Comparison of ENCODE assay signal across 8 mouse cellular contexts in genomic region chr19:60789452-60789851, GRCm38 (mm10). TPM values are rescaled to one million over a fixed set of nuclear protein-coding genes. Genes with fewer than 3 reads are reported as not detected.
A peak's percentile ranks its signal among the peaks of the same experiment; 100 is the strongest.
DNase-seq lines count a peak whose midpoint lies in the region; ATAC-seq and TF ChIP-seq lines count a peak whose summit lies in the region.

No protein-coding gene starts in this region.

- TF ChIP-seq CTCF in ES-Bruce4 (IDR thresholded peaks at IDR 0.05; ENCODE audit: low read depth, low read length), result no peak
- TF ChIP-seq CTCF in forebrain, postnatal 0 days (IDR thresholded peaks at IDR 0.05; ENCODE audit: low read depth), result no peak

- H3K36me3 ChIP-seq in heart, embryonic 13.5 days, result no peaks in the 10 kb centered on the region
- H3K36me3 ChIP-seq in ES-Bruce4 (ENCODE audit: control insufficient read depth, insufficient read depth, low read length, poor library complexity, severe bottlenecking) (peaks cover 22% of the 10 kb centered on the region), macrophage (ENCODE audit: inconsistent target) (no peaks in the 10 kb centered on the region)
- no peaks in the 10 kb centered on the region for H3K36me3 ChIP-seq in forebrain, postnatal 0 days (ENCODE audit: insufficient read depth)

- H3K9ac ChIP-seq in heart, embryonic 13.5 days, result peak overlapping the region; percentile 100
- peak overlapping the region; percentile 96 for H3K9ac ChIP-seq in ES-Bruce4 (ENCODE audit: low read depth, poor library complexity, severe bottlenecking)
- H3K9ac ChIP-seq in forebrain, postnatal 0 days, result peak overlapping the region; percentile 99

- intact Hi-C loops in heart, postnatal 14 days (cut with DNase I), result no loop called here

- peak overlapping the region; percentile 98 for H3K27ac ChIP-seq in heart, embryonic 13.5 days (replicated peaks)
- H3K27ac ChIP-seq in ES-Bruce4 (ENCODE audit: insufficient read depth, low read length), result peak overlapping the region; percentile 12; the same call in 1 of the 2 replicates
- H3K27ac ChIP-seq in forebrain, postnatal 0 days (ENCODE audit: low read depth, low read length), result peak overlapping the region; percentile 98
- H3K27ac ChIP-seq in macrophage, result peak overlapping the region; percentile 76

- TF ChIP-seq EP300 in ES-Bruce4 (IDR thresholded peaks at IDR 0.05; ENCODE audit: insufficient read depth, low read depth, low read length), result no peak

- peaks cover 56% of the 10 kb centered on the region for H3K79me2 ChIP-seq in macrophage (ENCODE audit: inconsistent target)

- no peak for DNase-seq in heart, postnatal 14 days
- no peak for DNase-seq in forebrain, postnatal 0 days
- no peak for DNase-seq in cerebellum, adult 11-12 months
- DNase-seq in cerebellum, postnatal 10 days, result no peak
- no peak for DNase-seq in adrenal gland, postnatal 10 days

- H3K27me3 ChIP-seq in heart, embryonic 13.5 days (replicated peaks), result no peaks in the 10 kb centered on the region
- H3K27me3 ChIP-seq in ES-Bruce4 (ENCODE audit: control insufficient read depth, insufficient read depth, low read length, poor library complexity, severe bottlenecking), result no peaks in the 10 kb centered on the region
- no peaks in the 10 kb centered on the region for H3K27me3 ChIP-seq in forebrain, postnatal 0 days (ENCODE audit: insufficient read depth, low read length)

- no peak for ATAC-seq in heart, embryonic 13.5 days (ENCODE audit: extremely low read depth, insufficient number of reproducible peaks, low FRiP score, low TSS enrichment)
- ATAC-seq in forebrain, postnatal 0 days, result no peak

- peaks cover 39% of the 10 kb centered on the region for H3K4me1 ChIP-seq in heart, embryonic 13.5 days
- H3K4me1 ChIP-seq in ES-Bruce4 (ENCODE audit: control insufficient read depth, insufficient read depth, low read length), result no peaks in the 10 kb centered on the region
- H3K4me1 ChIP-seq in forebrain, postnatal 0 days (ENCODE audit: insufficient read depth), result peaks cover 20% of the 10 kb centered on the region

- no peak for TF ChIP-seq POLR2A in ES-Bruce4 (IDR thresholded peaks at IDR 0.05; ENCODE audit: insufficient read depth, low read length)

- WGBS in heart, embryonic 13.5 days, result 1% methylated on average over 7 of the region's 7 CpGs
- 2% methylated on average over 7 of the region's 7 CpGs for WGBS in forebrain, postnatal 0 days
- 1% methylated on average over 7 of the region's 7 CpGs for WGBS in macrophage (ENCODE audit: missing documents)

- H3K4me2 ChIP-seq in heart, embryonic 13.5 days, result peak overlapping the region; percentile 70
- H3K4me2 ChIP-seq in forebrain, postnatal 0 days (ENCODE audit: low read depth), result peak overlapping the region; percentile 74

- H3K9me3 ChIP-seq in heart, embryonic 13.5 days, result no peaks in the 10 kb centered on the region
- no peaks in the 10 kb centered on the region for H3K9me3 ChIP-seq in ES-Bruce4 (replicated peaks; ENCODE audit: control insufficient read depth, insufficient read depth, low read length, poor library complexity, severe bottlenecking)
- H3K9me3 ChIP-seq in forebrain, postnatal 0 days (ENCODE audit: low read length), result no peaks in the 10 kb centered on the region

- peak overlapping the region; percentile 100 for H3K4me3 ChIP-seq in heart, embryonic 13.5 days
- H3K4me3 ChIP-seq in ES-Bruce4 (ENCODE audit: low read depth, low read length), result peak overlapping the region; percentile 97
- H3K4me3 ChIP-seq in forebrain, postnatal 0 days (ENCODE audit: low read depth, low read length), result peak overlapping the region; percentile 66
- H3K4me3 ChIP-seq in macrophage (ENCODE audit: inconsistent target), result peak overlapping the region; percentile 91

RNA-seq across cellular contexts. Expression of gene Eif3a, which starts 1.0 kb away (rescaled TPM):
- 105 and 112 TPM in 2 replicates for polyA plus RNA-seq in heart, embryonic 13.5 days (2015; fragmentation: Nextera tagmentation; extraction: Ambion mirVana)
- 100 to 1,000 TPM; 103 to 108 TPM for total RNA-seq in heart, postnatal 14 days (2021)
- 435 and 454 TPM in 2 replicates for polyA plus RNA-seq in ES-Bruce4 (2011; ENCODE audit: insufficient read depth, insufficient read length, low read depth, missing spikeins)
- 89.6 and 113 TPM in 2 replicates for total RNA-seq in forebrain, postnatal 0 days (2014; rRNA removed)
- polyA plus RNA-seq in forebrain, postnatal 0 days (2015; fragmentation: Nextera tagmentation; extraction: Ambion mirVana), result 66.0 and 91.9 TPM in 2 replicates
- 100 to 1,000 TPM; 237 to 601 (median 395) TPM for total RNA-seq in macrophage (2018; cell fraction: chromatin; rRNA removed)
- 100 to 1,000 TPM; 124 to 245 (median 178) TPM for total RNA-seq in macrophage (2018; cell fraction: cytosol; rRNA removed)
- total RNA-seq in macrophage (2018; cell fraction: nucleus; rRNA removed), result 100 to 1,000 TPM; 253 to 531 (median 300) TPM
- polyA plus RNA-seq in macrophage (2018), result 151 to 321 TPM (median 247 TPM) in 3 replicates
- total RNA-seq in adrenal gland, postnatal 10 days (2021), result 100 to 1,000 TPM; 144 to 147 TPM

RNA-seq across cellular contexts. Expression of gene Fam45a, which starts 21.9 kb away (rescaled TPM):
- polyA plus RNA-seq in heart, embryonic 13.5 days (2015; fragmentation: Nextera tagmentation; extraction: Ambion mirVana), result 21.3 and 22.7 TPM in 2 replicates
- 10 to 100 TPM; 15.4 to 16.9 TPM for total RNA-seq in heart, postnatal 14 days (2021)
- polyA plus RNA-seq in ES-Bruce4 (2011; ENCODE audit: insufficient read depth, insufficient read length, low read depth, missing spikeins) (32.3 and 37.6 TPM in 2 replicates), macrophage (2018) (32.6 to 59.1 TPM (median 48.3 TPM) in 3 replicates)
- 39.6 and 43.4 TPM in 2 replicates for total RNA-seq in forebrain, postnatal 0 days (2014; rRNA removed)
- polyA plus RNA-seq in forebrain, postnatal 0 days (2015; fragmentation: Nextera tagmentation; extraction: Ambion mirVana), result 45.6 and 46.4 TPM in 2 replicates
- 10 to 100 TPM in 24 of 26 experiments, 1 to 10 TPM in 2; 5.5 to 73.2 (median 44.0) TPM for total RNA-seq in macrophage (2018; cell fraction: chromatin; rRNA removed)
- 10 to 100 TPM; 20.2 to 35.7 (median 30.4) TPM for total RNA-seq in macrophage (2018; cell fraction: cytosol; rRNA removed)
- total RNA-seq in macrophage (2018; cell fraction: nucleus; rRNA removed), result 10 to 100 TPM in 25 of 26 experiments, 1 to 10 TPM in 1; 8.7 to 73.1 (median 30.2) TPM
- 10 to 100 TPM; 24.5 to 29.3 TPM for total RNA-seq in adrenal gland, postnatal 10 days (2021)

RNA-seq across cellular contexts. Expression of gene Nanos1, which starts 33.7 kb away (rescaled TPM):
- 0.76 and 0.90 TPM in 2 replicates for polyA plus RNA-seq in heart, embryonic 13.5 days (2015; fragmentation: Nextera tagmentation; extraction: Ambion mirVana)
- under 1 TPM; 0.29 to 0.41 TPM for total RNA-seq in heart, postnatal 14 days (2021)
- polyA plus RNA-seq in ES-Bruce4 (2011; ENCODE audit: insufficient read depth, insufficient read length, low read depth, missing spikeins), result 3.8 and 4.2 TPM in 2 replicates
- 31.2 and 39.8 TPM in 2 replicates for total RNA-seq in forebrain, postnatal 0 days (2014; rRNA removed)
- 13.8 and 16.5 TPM in 2 replicates for polyA plus RNA-seq in forebrain, postnatal 0 days (2015; fragmentation: Nextera tagmentation; extraction: Ambion mirVana)
- under 1 TPM in 5 of 26 experiments, not detected in 21; 0.16 to 0.57 (median 0.35) TPM for total RNA-seq in macrophage (2018; cell fraction: chromatin; rRNA removed)
- under 1 TPM; 0.03 to 0.68 (median 0.24) TPM for total RNA-seq in macrophage (2018; cell fraction: cytosol; rRNA removed)
- 1 to 10 TPM in 1 of 26 experiments, under 1 TPM in 9, not detected in 16; 0.14 to 4.4 (median 0.38) TPM for total RNA-seq in macrophage (2018; cell fraction: nucleus; rRNA removed)
- 0.25 to 8.6 TPM (median 0.67 TPM) in 3 replicates for polyA plus RNA-seq in macrophage (2018)
- 1 to 10 TPM; 1.2 to 1.3 TPM for total RNA-seq in adrenal gland, postnatal 10 days (2021)

Comparison
In these comparisons a context has a peak if more than half of its experiments do, and no peak if none do; other contexts are left out.
1. H3K27ac ChIP-seq: peak in every context shown above with its lines; median percentile 98 in heart, embryonic 13.5 days; 98 in forebrain, postnatal 0 days; 76 in macrophage; 12 in ES-Bruce4.